Mouse (Mus musculus) myocyte (in vitro differentiated cells): ENCODE results near the gene Dse.

Experiments used
- MYOD1 ChIP-seq, 3 experiments: IDR thresholded peaks; one replicate each; pipeline ENCODE4 v1.6.1; 2011; ENCODE audit warnings: control low read depth in 2 of 3, low read depth in 2 of 3, mild to moderate bottlenecking in 2 of 3, moderate library complexity in 1 of 3; ENCODE audit not compliant: insufficient read length in 2 of 3, control insufficient read depth in 1 of 3
- POLR2A ChIP-seq: IDR thresholded peaks from one replicate; pipeline ENCODE4 v1.6.1; 2011; ENCODE audit warnings: low read depth, mild to moderate bottlenecking, control low read depth, moderate library complexity; ENCODE audit not compliant: insufficient read length
- USF1 ChIP-seq: IDR thresholded peaks from one replicate; pipeline ENCODE4 v1.6.1; 2011; ENCODE audit warnings: low read depth, mild to moderate bottlenecking, control low read depth, moderate library complexity

GRCm38 (mm10) chr10:34206783-34207502 is 572 bp downstream of the Dse start:
- peak; percentile 83 for TF ChIP-seq POLR2A
- no peak for TF ChIP-seq USF1
- TF ChIP-seq MYOD1 (IDR thresholded peaks at IDR 0.05; ENCODE audit: control insufficient read depth in 1 of 3, insufficient read length in 2 of 3, low read depth in 2 of 3): no peak
